Mouse (Mus musculus) left cerebral cortex, postnatal 4 days (tissue): Measurements from ENCODE around the gene Fgf15. TPM values are rescaled to one million over a fixed set of nuclear protein-coding genes. Genes with fewer than 3 reads are reported as not detected.

Source experiments
- total RNA-seq, 2 experiments: library from RNA; stranded (reverse); gene quantifications; 2 replicates each; pipeline ENCODE4 v1.2.3; 2021

Fgf15 gene
- total RNA-seq, 2 experiments from 2014 or later, result 0.26 to 0.62 TPM

Other genes starting within 250 kb of the Fgf15 start
- 1 to 10 TPM; 5.3 to 7.6 TPM for gene Ano1, start 144.6 kb upstream of the Fgf15 start, total RNA-seq
- gene Fgf3, start 58.4 kb upstream of the Fgf15 start, total RNA-seq, result under 1 TPM; 0.44 to 0.72 TPM
- not detected for gene Fgf4, start 49.2 kb upstream of the Fgf15 start, total RNA-seq
- 10 to 100 TPM; 33.5 to 36.0 TPM for gene LTO1, start 18.6 kb downstream of the Fgf15 start, total RNA-seq
- 10 to 100 TPM; 27.5 to 30.5 TPM for gene Ccnd1, start 43.4 kb downstream of the Fgf15 start, total RNA-seq